Mouse (Mus musculus) liver, embryonic 14.5 days (tissue): Measurements from ENCODE around the gene Tmub2. TPM values are rescaled to one million over a fixed set of nuclear protein-coding genes. Genes with fewer than 3 reads are reported as not detected.
A peak's percentile ranks its signal among the peaks of the same experiment; 100 is the strongest.

Experiments
- ATAC-seq: fragments of 200-750 bp; cut with Nextera tagmentation; 2 replicates; pipeline ENCODE4 v1.8.0; 2017; ENCODE audit warnings: moderate number of reproducible peaks, mild to moderate bottlenecking, moderate library complexity; ENCODE audit not compliant: insufficient read depth
- DNase-seq, 3 experiments: peaks; one replicate each; pipeline ENCODE4 v3.0.0-alpha.2; 2012 to 2013; ENCODE audit warnings: low read depth in 3 of 3, low spot score in 3 of 3
- H3K27ac ChIP-seq: fragments of 300-500 bp; sonication (generic); 2 replicates; pipeline ENCODE4 v1.5.1; 2014; ENCODE audit warnings: moderate library complexity, mild to moderate bottlenecking, control low read depth, inconsistent platforms
- H3K27me3 ChIP-seq: fragments of 300-500 bp; sonication (generic); 2 replicates; pipeline ENCODE4 v1.6.1; 2014; ENCODE audit warnings: mild to moderate bottlenecking, low read length, moderate library complexity; ENCODE audit not compliant: control insufficient read depth, insufficient read depth
- H3K36me3 ChIP-seq: fragments of 300-500 bp; sonication (generic); replicated peaks from 2 replicates; pipeline ENCODE4 v1.6.1; 2014; ENCODE audit warnings: low read depth; ENCODE audit not compliant: control insufficient read depth, insufficient read depth
- H3K4me1 ChIP-seq, 2 experiments: fragments of 200-500 bp in 1 of 2; fragments of 300-500 bp in 1 of 2; sonication (generic) in 1 of 2; replicated peaks; 2 replicates each; pipeline ENCODE4 v1.6.1; 2012 to 2014; ENCODE audit warnings: antibody characterized with exemption in 1 of 2, inconsistent platforms in 1 of 2, low read length in 1 of 2; ENCODE audit not compliant: control insufficient read depth in 2 of 2, insufficient read depth in 2 of 2
- H3K4me2 ChIP-seq: fragments of 300-500 bp; sonication (generic); 2 replicates; pipeline ENCODE4 v1.6.1; 2014; ENCODE audit warnings: low read depth, mild to moderate bottlenecking, control low read depth, moderate library complexity
- H3K4me3 ChIP-seq, 2 experiments: fragments of 200-500 bp in 1 of 2; fragments of 300-500 bp in 1 of 2; sonication (generic) in 1 of 2; 2 replicates each; pipeline ENCODE4 v1.5.1; 2012 to 2014; ENCODE audit warnings: low read depth in 2 of 2, low read length in 2 of 2, mild to moderate bottlenecking in 2 of 2, control low read depth in 1 of 2, inconsistent platforms in 1 of 2, moderate library complexity in 1 of 2; ENCODE audit not compliant: insufficient read depth in 1 of 2
- H3K9ac ChIP-seq: fragments of 300-500 bp; sonication (generic); replicated peaks from 2 replicates; pipeline ENCODE4 v1.6.1; 2014; ENCODE audit warnings: mild to moderate bottlenecking, control low read depth, moderate library complexity
- H3K9me3 ChIP-seq: fragments of 300-500 bp; sonication (generic); 2 replicates; pipeline ENCODE4 v1.6.1; 2016; ENCODE audit warnings: low read length, mixed read lengths; ENCODE audit not compliant: control insufficient read depth
- CTCF ChIP-seq: IDR thresholded peaks from 2 replicates; pipeline ENCODE4 v1.5.1; 2016; ENCODE audit warnings: antibody characterized with exemption, low read depth, control low read depth
- EP300 ChIP-seq: IDR thresholded peaks from 2 replicates; pipeline ENCODE4 v1.6.1; 2016; ENCODE audit warnings: antibody characterized with exemption, low read depth
- WGBS: fragments of 180-500 bp; shearing (Covaris S2); extraction: QIAGEN DNeasy Blood & Tissue Kit; methylation state at CpG from one replicate; pipeline ENCODE4 v1.1.7; 2014; ENCODE audit not compliant: insufficient replicate concordance; 5-methylcytosine and 5-hydroxymethylcytosine counted together
- polyA plus RNA-seq, 2 experiments: library from polyadenylated mRNA; depleted of rRNA in 1 of 2; stranded (reverse) in 1 of 2; unstranded in 1 of 2; fragments of >200 nt; fragmentation: Nextera tagmentation in 1 of 2; extraction: Ambion mirVana in 1 of 2; gene quantifications; 2 replicates each; pipeline versions ENCODE4 v1.2.1 to v1.2.3; 2012 to 2014

Gene Tmub2
- polyA plus RNA-seq, 2 experiments: 19.1 to 19.3 TPM

GRCm38 (mm10) chr11:102295598-102296471, 11.1 kb downstream of the Tmub2 start:
- DNase-seq (no peak), ATAC-seq (peak; percentile 6; the same call in 1 of the 2 replicates)
- peak overlapping the region; percentile 95 for H3K4me2 ChIP-seq
- no peaks in the 10 kb centered on the region for H3K9me3 ChIP-seq
- H3K4me1 ChIP-seq: peaks cover 9 to 12% of the 10 kb centered on the region in 2 experiments
- H3K36me3 ChIP-seq: peaks cover 25% of the 10 kb centered on the region
- H3K4me3 ChIP-seq: peak overlapping the region; percentile 61 to 83
- H3K9ac ChIP-seq: peak overlapping the region; percentile 84
- under 1% methylated on average over 43 of the region's 73 CpGs for whole genome bisulfite sequencing
- H3K27me3 ChIP-seq: no peaks in the 10 kb centered on the region
- TF ChIP-seq EP300 (no peak), CTCF (no peak)
- peak overlapping the region; percentile 89 for H3K27ac ChIP-seq

GRCm38 (mm10) chr11:102296491-102297472, 12.1 kb downstream of the Tmub2 start, which contains the start of gene Atxn7l3:
TSS of gene Atxn7l3 (minus strand) at chr11:102296631.
- Histone ChIP-seq H3K4me1 (peaks cover 9 to 12% of the 10 kb centered on the region in 2 experiments), H3K9me3 (no peaks in the 10 kb centered on the region), H3K27me3 (no peaks in the 10 kb centered on the region), H3K4me2 (peak within 1 kb of the TSS; percentile 95), H3K27ac (peak within 1 kb of the TSS; percentile 89), H3K9ac (peak within 1 kb of the TSS; percentile 84), H3K4me3 (peak within 1 kb of the TSS; percentile 73 to 83), H3K36me3 (peaks cover 19% of the 10 kb centered on the region)
- ATAC-seq: peak; percentile 92
- peak; percentile 97 to 98 (median 98) for DNase-seq
- TF ChIP-seq EP300: no peak
- WGBS: under 1% methylated on average over 105 of the region's 125 CpGs

GRCm38 (mm10) chr11:102297577-102298556, 13.1 kb downstream of the Tmub2 start:
- Histone ChIP-seq H3K4me2 (peak overlapping the region; percentile 89), H3K4me3 (peak overlapping the region; percentile 73 to 83), H3K9ac (peak overlapping the region; percentile 72), H3K27me3 (no peaks in the 10 kb centered on the region), H3K36me3 (peaks cover 8% of the 10 kb centered on the region), H3K9me3 (no peaks in the 10 kb centered on the region), H3K27ac (peak overlapping the region; percentile 88), H3K4me1 (peaks cover 9 to 12% of the 10 kb centered on the region in 2 experiments)
- 18% methylated on average over 27 of the region's 27 CpGs for WGBS
- DNase-seq: no peak
- peak; percentile 34; the same call in 1 of the 2 replicates for ATAC-seq
- TF ChIP-seq EP300 (no peak), CTCF (no peak)

- DNase-seq (peak in 2 of 3 experiments; percentile 71 to 73), ATAC-seq (no peak)
- no peak overlapping the region for H3K4me3 ChIP-seq
- no peak overlapping the region for H3K27ac ChIP-seq
- H3K36me3 ChIP-seq: no peaks in the 10 kb centered on the region
- no peak overlapping the region for H3K4me2 ChIP-seq
- H3K9ac ChIP-seq: no peak overlapping the region
- no peaks in the 10 kb centered on the region for H3K27me3 ChIP-seq
- no peaks in the 10 kb centered on the region for H3K9me3 ChIP-seq
- peaks cover 9 to 12% of the 10 kb centered on the region in 2 experiments for H3K4me1 ChIP-seq
- WGBS: 0% methylated on average over 1 of the region's 1 CpGs
- TF ChIP-seq CTCF: peak; percentile 85
- no peak for TF ChIP-seq EP300
These were observed 15.1 kb downstream of the Tmub2 start for GRCm38 (mm10) chr11:102299839-102300238.
